Mouse (Mus musculus): ENCODE results near the gene Mllt6.
"Not testable (repeated sequence)": the region's sequence is repeated elsewhere in the genome, so short reads cannot be mapped to it uniquely, and the experiment has no call there.

Gene Mllt6

DNA sequence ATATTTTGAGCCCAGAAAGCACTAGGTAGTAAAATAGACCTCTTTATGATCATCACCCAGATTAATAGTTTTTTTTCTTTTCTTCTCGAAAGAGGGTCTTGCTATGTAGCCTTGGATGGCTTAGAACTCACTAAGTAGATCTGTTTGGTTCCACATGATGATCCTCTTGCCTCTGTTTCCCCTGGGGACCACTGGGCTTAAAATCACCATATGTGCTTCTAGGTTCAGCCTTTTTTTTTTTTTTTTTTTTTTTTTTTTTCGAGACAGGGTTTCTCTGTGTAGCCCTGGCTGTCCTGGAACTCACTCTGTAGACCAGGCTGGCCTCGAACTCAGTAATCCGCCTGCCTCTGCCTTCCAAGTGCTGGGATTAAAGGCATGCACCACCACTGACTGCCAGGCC is 14.7 kb upstream of the Mllt6 start:
- DNase-seq (ENCODE audit: low spot score) = not testable (repeated sequence)

DNA sequence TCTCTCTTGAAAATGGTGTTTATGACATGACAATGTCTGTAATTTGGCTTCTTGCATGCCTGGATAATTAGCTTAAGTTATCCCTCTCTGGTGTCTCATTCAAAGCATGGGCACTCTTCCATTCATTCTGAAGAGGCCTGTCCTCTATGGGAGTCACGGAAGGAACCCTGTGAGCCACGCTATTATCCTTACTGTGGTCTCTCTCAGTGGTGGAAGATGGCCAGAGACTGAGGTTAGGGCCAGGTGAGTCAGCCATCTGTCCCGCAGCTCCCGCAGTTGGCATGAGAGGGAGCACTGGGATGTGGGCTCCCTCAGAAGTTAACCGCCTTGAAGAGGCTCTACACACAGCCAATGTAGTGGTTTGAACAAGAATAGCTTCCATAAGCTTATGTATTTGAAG is 12.9 kb upstream of the Mllt6 start:
- DNase-seq (ENCODE audit: low spot score) = no peak

DNA sequence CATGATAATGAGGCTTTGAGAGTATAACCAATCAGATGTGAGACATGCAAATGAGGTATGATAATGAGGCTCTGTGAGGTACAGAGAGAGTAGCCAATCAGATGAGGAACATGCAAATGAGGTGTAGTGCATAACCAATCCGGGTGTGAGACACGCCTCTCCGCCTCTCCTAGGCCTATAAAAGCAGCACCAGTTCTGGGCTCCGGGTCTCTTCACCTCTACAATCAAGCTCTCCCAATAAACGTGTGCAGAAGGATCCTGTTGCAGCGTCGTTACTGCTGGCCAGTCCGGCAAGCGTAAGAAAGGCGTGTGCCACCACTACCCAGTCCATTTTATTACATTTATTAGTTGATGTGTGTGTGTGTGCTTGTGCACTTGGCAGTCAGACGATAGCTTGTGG is 9.8 kb upstream of the Mllt6 start:
- not testable (repeated sequence) for DNase-seq (ENCODE audit: low spot score)

DNA sequence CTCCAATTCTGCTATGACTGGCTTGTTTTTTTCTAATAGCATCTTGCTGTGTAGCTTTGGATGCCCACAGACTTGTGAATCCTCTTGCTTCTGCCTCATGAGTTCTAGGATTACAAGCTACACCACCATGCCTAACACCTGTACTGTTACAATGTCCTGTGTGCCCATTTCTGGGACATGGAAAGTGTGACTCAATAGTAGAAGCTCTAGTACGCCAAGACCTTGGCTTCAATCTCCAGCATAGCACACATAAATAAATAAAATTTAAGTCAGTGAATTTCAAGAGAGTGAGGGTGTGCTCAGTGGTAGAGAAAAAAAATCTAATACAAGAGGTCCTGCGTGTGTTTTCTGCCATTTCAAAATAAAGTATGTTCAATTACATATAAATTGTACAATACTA is 9.0 kb upstream of the Mllt6 start:
- no peak for DNase-seq (ENCODE audit: low spot score)

DNA sequence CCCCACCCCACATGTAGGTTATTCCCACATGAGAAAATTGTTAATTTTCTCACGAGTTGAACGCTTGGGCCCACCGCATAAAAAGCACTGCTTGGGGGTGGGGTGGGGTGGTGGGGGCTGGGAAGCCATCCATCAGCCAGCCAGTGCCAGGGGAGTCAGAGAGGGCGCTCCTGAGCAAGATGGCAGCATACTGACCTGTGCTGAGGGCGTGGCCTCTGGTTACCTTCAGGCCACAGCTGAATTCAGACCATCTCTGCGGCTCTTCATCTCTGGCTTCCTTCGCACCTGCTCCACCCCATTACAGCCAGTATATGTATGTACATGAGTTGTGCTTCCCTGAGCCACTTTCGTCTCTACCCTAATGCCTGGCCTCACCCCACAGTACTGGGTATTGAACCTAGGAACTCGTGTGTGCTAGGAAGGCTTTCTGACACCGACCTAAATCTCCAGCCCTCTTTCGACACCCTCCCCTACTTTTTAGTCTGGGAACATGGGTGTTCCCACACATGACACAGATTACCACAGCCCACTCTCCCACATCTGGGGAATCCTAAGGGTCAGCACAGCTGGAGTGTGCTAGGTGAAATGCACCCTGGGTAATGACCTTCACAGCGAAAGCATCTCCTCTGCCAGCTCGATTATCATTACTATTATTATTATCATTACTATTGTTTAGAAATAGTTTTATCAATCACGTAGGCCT is 6.8 kb upstream of the Mllt6 start:
- no peak for DNase-seq (ENCODE audit: low spot score)

DNA sequence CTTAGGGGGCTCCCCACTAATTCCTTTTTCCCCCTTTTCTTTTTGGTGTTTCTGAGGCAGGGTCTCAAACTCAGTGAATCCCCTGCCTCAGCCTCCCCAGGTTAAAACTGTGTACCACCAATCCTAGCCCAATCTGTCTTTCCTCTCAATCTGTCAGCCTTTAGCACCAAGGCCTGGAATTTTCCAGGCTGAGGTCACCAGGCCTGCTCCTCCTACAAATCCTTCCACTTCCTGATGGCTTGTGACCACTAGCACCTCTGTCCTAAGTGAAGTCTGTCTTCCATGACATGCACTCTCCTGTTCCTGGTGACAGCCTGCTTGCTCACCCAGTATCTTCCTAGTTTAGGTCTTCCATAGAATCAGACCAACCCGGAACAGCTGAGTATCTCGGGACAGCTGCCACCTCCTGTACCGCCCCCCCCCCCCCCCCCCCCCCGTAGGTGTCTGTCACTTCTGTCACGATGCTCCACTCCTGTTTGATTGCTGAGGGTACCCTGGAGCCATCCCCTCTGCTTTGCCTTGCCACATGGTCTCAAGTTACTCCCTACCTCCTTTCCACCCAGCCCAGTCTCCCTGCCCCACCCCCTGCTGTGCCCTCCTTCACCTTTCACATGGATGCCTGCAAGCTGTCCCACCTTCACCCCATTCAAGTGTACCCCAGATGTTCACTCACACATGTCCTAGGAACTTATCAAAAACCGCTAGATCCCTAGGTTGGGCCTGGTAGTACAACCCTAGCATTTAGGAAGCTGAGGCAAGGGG is 5.8 kb upstream of the Mllt6 start:
- DNase-seq (ENCODE audit: low spot score) = no peak

DNA sequence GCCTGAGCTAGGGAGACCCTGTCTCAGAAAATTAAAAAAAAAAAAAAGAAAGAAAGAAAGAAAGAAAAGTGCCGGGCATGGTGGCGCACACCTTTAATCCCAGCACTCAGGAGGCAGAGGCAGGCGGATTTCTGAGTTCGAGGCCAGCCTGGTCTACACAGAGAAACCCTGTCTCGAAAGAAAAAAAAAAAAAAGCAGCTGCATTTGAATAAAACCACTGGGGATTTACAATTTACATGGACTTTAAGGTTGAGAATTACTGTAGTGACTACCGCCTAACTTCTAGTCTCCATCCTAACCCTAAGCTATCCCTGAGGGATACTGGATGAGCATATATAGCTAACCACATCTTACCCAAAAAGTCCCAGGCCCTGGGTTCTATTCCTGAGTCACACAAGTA is 5.2 kb upstream of the Mllt6 start:
- DNase-seq (ENCODE audit: low spot score) = not testable (repeated sequence)

DNA sequence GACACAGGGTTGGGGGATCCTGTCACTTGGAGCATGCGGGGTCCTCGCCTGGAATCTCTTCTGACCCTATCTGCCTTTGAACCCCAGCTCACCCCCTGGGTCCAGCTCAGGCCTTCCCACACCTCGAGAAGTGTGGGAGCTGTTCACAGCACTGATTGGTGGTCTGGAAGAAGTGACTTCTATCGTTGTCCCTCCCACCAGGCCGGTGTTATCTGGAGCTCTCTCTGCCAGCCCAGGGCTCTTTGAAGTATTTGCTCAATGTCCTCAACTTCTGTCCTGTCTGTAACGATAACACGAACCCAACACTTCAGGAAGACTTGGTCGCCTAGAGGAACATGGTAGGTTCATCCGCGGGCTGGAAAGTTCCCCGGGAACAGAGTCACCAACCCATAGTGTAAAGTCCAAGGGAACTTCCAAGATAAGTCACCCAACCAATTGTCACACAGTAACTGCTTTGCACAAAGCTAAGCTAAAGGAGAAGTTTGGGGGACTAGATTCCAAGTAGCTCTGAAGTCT is 4.4 kb upstream of the Mllt6 start:
- no peak for DNase-seq (ENCODE audit: low spot score)

DNA sequence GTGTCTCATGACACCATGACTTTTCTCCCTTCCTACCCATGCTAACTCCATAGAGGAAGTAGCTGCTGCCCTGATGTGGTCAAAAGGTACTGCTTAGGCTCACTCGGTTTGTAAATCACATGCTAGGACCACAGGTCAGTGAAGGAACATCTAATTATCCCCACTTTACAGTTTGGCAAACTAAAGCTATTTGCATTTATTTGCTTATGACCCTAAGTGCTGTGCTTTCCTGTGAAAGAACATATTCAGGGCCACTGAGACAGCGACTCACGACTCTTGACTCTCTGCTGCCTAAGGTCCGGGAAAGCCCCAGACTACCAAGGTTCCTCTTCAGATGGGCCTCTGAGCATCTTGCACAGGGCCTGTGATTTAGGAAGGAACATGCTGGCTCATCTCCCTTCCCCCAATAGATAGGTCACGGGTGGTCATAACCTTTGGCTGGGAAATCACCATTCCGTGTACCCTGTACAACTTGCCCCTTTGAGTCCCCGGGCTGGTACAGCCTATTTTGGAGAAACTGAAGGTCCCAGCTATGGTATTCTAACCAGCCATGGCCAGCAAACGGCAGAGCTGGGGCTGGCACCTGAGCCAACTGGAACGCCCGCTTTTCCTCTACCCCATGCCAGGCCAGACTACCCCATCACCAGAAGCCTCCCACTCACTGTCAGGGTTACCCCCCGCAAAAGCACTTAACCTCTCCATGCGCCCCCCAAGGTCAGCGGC is 3.8 kb upstream of the Mllt6 start:
- peak; percentile 31 for DNase-seq (ENCODE audit: low spot score)

DNA sequence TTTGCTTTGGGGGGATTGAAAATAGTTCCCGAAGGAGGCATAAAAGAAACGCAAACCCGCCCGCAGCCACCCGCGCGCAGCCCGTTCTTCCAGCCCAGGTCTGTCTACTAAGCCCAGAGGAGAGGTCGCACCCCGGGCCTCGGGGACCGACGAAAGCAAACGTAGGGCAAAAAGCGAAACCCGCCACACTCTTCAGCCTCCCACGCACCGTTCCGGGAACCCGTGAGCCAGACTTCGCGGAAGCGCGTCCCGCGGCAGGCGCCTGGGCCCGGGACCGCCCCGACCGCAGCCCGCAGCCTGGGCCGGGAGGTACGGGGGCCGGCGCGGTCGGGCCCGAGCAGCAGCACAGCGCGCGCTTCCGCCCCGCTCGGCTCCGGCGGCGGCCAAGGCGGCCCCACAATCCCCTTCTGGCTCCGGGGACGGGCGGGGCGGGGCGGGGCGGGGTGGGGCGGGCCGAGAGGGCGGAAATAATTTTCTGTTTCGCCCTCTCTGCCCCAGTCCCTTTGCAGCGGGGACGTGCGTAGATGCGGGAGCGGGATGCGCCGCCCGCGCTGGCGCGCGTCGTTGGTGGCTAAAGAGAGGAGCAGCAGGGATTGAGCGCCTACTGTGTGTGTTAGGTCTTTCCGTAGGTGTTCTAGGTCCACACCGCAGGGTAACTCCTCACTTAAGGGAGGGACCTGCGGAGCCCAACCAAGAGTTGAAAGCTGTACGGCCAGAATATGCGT is 3.1 kb upstream of the Mllt6 start:
- peak; percentile 64 for DNase-seq (ENCODE audit: low spot score)

DNA sequence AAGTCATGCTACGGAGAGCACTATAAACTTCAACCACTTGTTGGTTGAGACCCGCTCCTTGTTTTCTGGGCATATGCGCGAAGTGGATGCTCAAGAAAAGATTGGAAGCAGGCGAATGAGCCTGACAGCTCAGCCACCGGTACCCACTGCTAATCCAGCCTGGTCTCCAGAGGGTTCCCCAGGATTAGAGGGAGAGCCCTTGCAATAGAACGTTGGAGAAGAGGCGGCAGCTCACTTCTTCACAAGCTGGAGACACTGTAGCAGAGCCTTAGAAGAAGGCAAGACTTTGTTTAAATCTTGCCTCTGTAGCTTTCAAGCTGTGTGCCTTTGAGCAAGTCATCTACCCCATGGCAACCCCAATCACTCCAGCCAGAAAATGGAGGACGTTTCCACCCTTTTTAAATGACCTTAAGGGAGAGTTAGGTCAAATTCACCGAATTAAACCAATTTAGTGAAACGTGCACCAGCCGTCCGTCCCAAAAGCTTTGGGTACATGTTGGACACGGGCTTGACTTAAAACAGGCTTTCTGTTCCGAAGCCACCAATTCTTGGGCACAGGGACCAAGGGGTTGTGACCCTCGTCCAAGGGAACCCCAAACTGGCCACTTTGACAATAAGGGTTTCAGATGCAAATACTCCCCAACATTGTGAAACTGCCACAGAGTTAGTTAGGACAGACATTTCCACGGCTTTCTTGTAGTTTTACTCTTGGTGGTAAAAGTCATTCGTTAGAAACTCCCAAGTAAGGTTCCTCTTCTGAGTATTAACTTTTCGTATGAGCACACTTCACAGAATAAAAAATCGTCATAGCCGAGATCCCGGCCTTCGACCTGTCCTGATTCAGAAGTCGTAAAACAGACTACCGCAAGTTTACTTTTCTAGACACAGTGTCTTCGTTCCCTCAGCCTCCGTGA is 2.2 kb upstream of the Mllt6 start:
- DNase-seq (ENCODE audit: low spot score) = no peak

DNA sequence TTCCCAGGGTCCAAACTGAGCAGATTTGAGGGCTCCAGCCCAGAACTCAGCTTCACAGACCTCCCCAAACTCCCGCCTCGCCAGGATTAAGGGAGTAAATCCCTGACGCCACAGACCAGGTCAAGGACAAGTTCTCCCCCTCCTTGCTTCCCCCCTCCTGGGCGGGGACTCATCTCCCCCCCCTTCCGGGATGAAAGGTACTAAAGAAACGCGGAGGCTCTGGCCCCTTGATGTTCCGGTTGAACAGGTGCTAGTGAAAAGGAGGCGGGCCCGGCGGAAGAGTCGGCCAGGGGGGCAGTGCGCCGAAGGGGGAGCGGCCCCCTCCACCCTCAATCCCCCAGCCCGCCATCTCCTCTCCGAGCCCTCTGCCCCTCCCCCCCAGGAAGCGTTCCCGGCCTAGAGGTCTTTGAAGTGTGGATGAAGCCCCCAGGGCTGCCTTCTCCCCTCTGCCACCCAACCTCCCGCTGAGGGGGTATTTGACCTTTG is 1.5 kb upstream of the Mllt6 start:
- no peak for DNase-seq (ENCODE audit: low spot score)

DNA sequence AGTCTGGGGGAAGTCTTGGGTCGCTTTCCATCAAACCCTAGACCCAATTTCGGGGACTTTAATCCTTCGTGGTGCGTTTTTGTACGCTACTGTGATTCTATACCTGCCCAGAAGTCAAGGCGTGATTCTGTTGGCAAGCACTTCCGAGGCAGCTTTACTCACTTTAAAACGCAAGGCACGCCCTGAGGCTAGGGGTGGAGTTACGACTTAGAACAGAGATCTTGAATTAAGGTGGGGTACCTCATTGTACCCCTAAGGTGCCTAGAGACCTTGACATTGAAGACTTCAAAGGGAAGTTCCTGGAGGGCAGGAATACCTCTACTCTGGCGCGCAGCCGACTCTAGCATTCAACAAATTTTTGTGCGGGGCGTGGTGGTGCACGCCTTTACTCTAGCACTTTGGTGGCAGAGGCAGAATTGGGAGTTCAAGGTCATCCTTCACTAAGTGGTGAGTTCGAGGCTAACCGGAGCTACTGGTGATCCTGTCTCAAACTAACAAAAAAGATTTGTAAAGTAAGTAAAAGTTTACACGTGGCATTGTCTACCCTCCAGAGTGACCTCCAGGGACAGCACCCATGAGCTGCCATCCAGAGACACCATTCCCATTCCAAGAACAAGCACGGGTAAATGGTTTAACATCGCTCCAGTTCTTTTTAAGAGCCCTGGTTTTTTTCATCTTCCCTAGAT is 864 bp upstream of the Mllt6 start:
- no peak for DNase-seq (ENCODE audit: low spot score)

DNA sequence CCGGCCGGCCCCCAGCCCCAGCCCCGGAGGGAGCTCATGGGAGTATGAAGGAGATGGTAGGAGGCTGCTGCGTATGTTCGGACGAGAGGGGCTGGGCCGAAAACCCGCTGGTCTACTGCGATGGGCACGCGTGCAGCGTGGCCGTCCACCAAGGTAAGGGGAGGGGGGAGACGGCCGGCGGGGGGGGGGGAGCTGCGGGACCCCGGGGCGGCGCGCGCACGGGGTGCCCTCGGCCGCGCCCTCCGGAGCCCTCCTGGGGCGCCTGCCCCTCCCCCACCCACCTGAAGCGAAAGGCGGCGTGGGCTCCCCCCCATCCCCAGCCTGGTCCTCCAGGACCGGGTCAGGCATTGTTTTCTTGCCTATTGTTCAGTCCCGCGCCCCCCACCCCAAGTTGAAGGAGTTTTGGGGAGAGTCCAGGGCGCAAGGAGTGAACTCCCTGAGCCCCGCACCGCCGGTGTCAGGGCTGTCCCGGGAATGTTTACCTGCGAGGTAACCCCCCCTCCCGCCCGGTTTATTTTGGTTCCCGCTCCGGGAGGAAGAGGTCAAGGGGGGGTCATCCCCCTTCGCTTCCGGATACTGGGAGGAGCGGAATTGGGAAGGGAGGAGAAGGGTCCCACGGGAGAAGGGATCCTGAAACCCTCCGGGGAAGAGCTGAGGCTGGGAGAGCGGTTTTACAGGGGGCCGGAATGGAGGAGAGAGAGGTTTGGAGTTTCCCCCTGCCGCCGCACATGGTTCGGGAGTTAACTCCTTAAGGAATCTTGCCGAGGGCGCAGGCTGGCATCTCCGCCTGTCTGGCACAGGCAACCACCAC is 519 bp downstream of the Mllt6 start:
- DNase-seq (ENCODE audit: low spot score) = peak; percentile 46

DNA sequence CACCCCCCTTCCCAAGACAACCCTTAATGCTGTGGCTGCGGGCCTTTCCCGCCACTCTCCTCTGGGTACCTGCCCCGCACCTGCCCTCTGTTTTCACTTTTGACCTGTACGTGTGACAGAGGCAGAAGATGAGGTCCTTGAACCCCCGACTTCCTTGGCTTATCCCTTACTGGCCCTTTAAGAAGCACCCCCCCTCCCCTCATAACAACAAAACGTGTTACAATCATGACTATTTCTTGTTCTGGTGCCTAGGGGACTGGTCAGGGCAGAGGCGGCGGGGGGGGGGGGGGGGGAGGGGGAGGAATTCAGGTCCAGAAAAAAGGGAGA is 1.1 kb downstream of the Mllt6 start:
- DNase-seq (ENCODE audit: low spot score) = no peak

DNA sequence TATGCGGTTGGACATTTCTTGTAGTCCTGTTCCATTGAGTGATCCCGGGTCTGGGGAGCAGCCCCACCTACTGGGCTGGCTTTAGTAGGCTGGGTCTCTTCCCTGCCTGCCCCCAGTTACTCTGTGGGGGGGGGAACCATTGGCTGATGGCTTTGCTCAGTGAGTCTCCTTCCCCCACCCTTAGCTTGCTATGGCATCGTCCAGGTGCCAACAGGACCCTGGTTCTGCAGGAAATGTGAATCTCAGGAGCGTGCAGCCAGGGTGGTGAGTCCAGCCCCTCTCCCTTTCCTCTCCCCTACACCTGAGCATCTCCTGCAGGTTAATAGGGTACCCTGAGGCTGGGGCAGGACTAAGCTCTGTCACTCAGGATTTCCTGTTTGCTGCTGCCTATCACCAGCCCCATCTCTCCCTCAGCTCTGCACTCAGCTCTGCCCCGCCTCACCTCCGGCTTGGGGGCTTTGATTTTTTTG is 1.6 kb downstream of the Mllt6 start:
- no peak for DNase-seq (ENCODE audit: low spot score)

DNA sequence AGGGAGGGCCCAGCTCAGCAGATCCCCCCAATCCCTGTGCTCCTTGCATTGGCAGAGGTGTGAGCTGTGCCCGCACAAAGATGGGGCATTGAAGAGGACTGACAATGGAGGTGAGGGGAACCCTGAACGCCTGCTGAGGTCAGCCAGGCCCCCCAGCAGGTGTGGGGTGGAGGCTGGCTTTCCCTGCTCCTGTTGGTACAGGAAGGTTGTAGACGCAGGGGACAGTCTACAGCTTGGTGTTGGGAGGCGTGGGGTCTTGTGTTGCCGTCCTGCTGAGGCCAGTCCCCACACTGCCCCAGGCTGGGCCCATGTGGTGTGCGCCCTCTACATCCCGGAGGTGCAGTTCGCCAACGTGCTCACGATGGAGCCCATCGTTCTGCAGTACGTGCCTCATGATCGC is 2.2 kb downstream of the Mllt6 start:
- no peak for DNase-seq (ENCODE audit: low spot score)

DNA sequence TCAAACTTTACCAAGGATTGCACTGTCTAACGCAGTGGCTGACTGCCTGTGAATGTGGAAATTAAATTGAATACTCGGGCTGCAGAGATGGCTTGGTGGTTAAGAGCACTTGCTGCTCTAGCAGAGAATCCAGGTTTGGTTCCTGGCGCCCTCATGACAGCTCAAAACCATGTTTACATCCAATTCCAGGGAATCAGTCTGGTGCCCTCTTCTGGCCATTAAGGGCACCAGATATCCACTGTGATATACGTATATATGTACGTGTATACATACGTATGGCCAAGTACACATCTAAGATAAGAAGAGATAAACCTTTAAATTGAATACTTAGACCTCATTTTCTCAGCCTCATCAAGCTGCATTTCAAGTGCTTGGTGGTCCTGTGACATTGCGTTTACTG is 3.0 kb downstream of the Mllt6 start:
- DNase-seq (ENCODE audit: low spot score) = no peak

DNA sequence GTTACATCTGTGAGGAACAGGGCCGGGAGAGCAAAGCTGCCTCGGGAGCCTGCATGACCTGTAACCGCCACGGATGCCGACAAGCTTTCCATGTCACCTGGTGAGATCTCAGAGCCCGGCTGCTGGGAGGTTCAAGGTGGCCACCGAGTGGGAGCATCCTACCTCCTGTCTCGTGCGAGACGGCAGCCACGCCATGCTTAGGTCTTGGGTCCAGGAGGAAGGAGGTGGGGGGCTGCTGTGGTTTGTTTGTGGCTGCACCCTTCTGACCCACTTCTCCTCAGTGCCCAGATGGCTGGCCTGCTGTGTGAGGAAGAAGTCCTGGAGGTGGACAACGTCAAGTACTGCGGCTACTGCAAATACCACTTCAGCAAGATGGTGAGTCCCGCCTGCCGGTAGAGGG is 3.6 kb downstream of the Mllt6 start:
- DNase-seq (ENCODE audit: low spot score) = no peak

DNA sequence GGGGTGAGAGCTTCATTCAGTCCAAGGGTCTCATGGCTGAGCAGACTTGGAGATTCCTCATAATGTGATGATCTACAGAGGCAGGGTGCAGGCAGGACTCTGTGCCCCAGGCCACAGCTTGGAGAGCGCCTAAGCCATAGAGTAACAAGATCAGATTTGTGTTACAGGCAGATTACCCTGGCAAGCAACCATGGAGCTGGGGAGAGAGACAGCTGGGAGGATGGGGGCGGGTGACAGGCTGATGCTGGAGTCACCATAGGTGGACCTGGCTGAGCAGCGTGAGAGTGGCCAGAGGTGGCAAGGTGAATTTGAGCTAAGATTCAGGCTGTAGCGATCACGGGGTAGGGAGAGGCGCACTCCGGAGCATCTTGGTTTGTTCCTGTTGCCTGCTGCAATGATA is 4.9 kb downstream of the Mllt6 start:
- DNase-seq (ENCODE audit: low spot score) = no peak
